Mouse (Mus musculus): ENCODE measurements around the gene Lemd2. TPM values are rescaled to one million over a fixed set of nuclear protein-coding genes. Genes with fewer than 3 reads are reported as not detected.

The Lemd2 gene
- 10 to 100 TPM; 45.3 to 45.7 TPM for total RNA-seq (2021)
- long read RNA-seq, experiment 1, transcript Lemd2-201 (9 exons, 2,627 nt): major isoform, 60 of 85 reads
- long read RNA-seq, experiment 1, partial matches to known transcripts: 3 of 85 reads
- long read RNA-seq, experiment 1, other reads (novel, unspliced or antisense): 22 of 85 reads
- long read RNA-seq, experiment 2, transcript Lemd2-201 (9 exons, 2,627 nt): major isoform, 58 of 83 reads
- long read RNA-seq, experiment 2, partial matches to known transcripts: 3 of 83 reads
- long read RNA-seq, experiment 2, other reads (novel, unspliced or antisense): 21 of 83 reads

DNA sequence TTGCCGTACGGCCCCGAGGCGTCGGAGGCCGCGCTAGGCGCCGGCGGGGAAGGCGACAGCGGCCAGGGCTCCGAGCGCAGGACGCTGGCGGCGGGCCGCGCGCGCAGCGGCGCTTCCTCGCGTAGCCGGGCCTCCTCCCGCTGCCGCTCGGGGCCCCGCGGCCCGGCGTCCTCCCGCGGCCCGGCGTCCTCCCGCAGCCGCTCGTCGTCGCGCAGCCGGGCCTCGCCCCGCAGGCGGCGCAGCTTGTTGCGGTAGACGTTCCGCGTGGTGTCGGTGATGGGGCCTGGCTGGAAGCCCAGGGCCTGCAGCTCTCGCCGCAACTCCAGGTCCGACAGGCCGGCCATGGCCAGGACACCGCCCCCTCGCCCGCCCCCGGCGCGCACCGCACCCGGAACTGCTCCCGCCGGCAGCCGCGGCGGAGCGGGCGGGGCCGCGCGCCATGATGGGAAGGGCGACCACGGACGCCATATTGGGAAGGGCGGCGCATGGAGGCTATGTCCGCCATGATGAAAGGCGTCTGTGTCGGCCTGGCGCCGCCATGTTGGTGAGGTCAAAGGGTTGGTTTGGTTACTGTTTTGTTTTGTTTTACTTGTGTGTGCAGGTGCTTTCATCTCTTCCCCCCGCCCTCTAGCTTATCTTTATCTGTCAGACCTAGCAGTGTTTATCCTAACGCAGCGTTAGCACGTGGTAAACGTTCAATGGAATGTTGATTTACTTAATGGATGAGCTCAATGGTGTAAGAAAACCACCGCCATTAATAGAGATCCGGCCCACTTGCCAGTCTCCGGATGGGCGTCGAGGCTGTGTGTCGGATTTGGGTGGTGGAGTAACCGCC, at the start of gene Lemd2:
TSS of gene Lemd2 (minus strand) at position 395 of the 835 bp plus-strand sequence.
- DNase-seq (ENCODE audit: extremely low spot score in 1 of 2, low spot score in 2 of 2): peak; percentile 96
- intact Hi-C loops (cut with DNase I): loop anchor here (1.0 to 5.0 kb wide), 2 partner anchors 71 to 177 kb away; partner anchors contain the start of genes Bak1 and Uqcc2
- TF ChIP-seq CTCF (IDR thresholded peaks at IDR 0.05): no peak; the same call in 1 of the 2 replicates
- peak within 1 kb of the TSS; percentile 85 for H3K27ac ChIP-seq
- H3K4me3 ChIP-seq: peak within 1 kb of the TSS; percentile 67

DNA sequence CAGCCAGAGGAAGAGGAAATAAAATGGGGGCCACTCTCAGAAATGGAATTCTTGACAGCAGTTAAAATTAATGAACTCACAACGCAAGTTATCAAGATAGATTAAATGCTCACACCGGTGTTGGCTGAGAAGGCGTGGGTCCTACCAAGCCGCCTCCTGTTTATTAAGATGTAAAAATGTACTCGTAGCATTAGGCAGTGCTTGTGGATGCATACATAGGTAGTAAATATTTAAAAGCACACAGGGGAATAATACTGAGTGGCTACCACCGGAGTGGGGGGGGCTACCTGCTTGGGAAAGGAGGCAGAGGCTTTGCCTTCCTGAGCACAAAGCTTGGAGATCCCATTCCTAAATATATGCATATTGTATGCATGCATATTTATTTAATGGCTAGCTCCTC, 46.9 kb upstream of the Lemd2 start:
- no peak for DNase-seq (ENCODE audit: extremely low spot score in 1 of 2, low spot score in 2 of 2)
- H3K27ac ChIP-seq: no peak overlapping the region
- intact Hi-C loops (cut with DNase I): no loop called here
- TF ChIP-seq CTCF (IDR thresholded peaks at IDR 0.05): no peak
- H3K4me3 ChIP-seq: no peak overlapping the region

DNA sequence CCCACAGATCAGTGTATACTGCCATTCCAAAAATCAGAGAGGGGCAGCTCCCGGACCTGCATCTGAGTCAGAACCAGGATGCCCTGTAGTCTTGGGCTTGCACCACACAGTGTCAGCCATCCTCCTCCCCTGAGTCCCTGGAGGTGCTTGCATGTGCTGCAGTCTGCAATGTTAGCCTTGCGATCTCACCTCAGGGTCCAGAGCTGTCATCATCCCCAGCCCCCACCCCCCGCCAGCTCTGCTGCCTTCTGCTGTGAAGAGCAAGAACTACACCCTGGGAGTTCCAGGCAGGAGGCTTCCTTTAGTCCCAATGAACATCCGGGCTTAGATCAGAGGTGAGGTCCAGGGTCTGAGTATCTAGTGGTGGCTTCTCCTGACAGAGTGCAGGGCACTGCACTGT, 46.2 kb upstream of the Lemd2 start:
- intact Hi-C loops (cut with DNase I): no loop called here
- no peak overlapping the region for H3K4me3 ChIP-seq
- TF ChIP-seq CTCF (IDR thresholded peaks at IDR 0.05): peak; percentile 48
- no peak for DNase-seq (ENCODE audit: extremely low spot score in 1 of 2, low spot score in 2 of 2)
- no peak overlapping the region for H3K27ac ChIP-seq

DNA sequence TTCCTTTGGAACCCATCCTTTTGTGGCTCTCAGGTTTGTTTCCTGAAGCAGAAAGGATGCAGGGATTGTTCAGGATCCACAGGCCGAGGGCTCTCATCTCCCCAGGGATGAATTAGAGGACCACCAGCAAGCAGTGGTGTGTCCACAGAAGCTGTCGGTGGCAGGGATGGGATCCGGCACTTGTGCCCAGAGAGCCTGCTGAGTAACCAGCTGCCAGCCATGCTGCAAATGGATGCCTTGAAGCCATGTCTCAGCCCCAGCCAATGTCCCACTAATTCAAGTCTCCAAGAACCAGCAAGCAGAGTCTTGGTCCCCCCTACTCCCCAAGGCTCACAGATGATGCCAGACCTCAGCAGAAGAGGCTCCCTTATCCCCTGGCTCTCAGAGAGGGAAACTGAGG, 44.8 kb upstream of the Lemd2 start:
- intact Hi-C loops (cut with DNase I): loop anchor here (5.0 kb wide), 1 partner anchor 37 kb away; no protein-coding TSS in a partner anchor
- no peak for TF ChIP-seq CTCF (IDR thresholded peaks at IDR 0.05)
- no peak overlapping the region for H3K27ac ChIP-seq
- H3K4me3 ChIP-seq: no peak overlapping the region
- DNase-seq (ENCODE audit: extremely low spot score in 1 of 2, low spot score in 2 of 2): no peak

DNA sequence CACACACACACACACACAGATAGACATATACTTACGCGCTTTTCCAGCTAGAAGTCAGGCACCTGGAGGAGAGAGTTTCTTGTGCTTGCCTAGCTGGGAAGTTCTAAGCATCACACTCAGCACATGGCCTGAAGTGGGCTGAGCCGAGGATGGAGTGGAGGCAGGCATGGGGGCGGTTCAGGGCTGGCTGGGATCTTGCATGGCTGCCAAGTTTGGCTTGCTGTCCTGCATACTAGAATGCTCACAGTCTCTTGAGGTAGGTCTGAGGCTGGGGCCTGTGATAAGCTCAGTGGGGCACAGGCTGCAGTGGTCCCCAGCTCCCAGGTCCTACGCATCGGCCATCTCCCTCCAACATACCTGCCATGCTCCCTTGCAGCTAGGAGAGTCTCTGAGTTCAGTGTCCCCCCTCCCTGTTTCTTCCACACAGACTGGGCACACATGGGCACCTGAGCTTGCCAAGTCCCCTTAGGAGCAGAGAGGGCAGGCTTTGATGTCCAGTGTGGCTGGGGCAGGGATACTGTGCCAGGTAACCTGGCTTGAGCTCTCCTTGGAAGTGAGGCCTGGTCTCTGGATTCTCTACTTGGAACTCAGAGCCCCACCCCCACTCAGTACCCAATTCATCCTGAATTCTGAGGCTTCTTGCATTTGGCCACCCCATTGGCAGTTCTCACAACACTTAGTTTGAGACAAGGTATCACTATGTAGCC, 43.6 kb upstream of the Lemd2 start:
- intact Hi-C loops (cut with DNase I): loop anchor here (5.0 kb wide), 1 partner anchor 36 kb away; no protein-coding TSS in a partner anchor
- TF ChIP-seq CTCF (IDR thresholded peaks at IDR 0.05): no peak
- H3K4me3 ChIP-seq: no peak overlapping the region
- DNase-seq (ENCODE audit: extremely low spot score in 1 of 2, low spot score in 2 of 2): peak; percentile 61 to 86
- H3K27ac ChIP-seq: no peak overlapping the region

DNA sequence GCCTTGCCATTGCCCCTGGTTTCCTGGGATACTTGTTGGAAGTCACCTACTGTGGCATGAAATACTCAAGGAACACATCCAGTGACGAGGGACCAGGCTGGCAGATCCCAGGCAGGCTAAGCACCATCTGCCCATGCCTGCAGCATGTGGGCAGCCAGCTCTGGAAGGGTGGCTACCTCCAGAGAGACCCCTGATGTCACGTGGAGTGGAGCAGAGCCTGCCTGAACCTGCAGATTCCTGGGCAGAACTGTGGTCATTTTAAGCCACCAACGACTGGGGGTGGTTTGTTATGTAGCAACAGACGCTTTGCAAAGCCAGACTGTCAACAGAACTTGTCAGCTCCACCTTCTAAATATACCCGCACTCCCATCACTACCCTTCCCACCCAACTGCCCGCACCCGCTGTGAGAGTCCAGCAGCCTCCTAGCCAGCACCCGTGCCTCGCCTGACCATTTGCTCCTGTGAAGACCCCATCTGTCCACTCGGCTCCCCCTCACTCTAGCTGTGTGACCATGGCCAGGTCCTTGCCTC, 41.6 kb upstream of the Lemd2 start:
- peak in 1 of 2 experiments; percentile 69 for DNase-seq (ENCODE audit: extremely low spot score in 1 of 2, low spot score in 2 of 2)
- no peak overlapping the region for H3K4me3 ChIP-seq
- intact Hi-C loops (cut with DNase I): loop anchor here (1.0 to 5.0 kb wide), 3 partner anchors 15 to 34 kb away; no protein-coding TSS in a partner anchor

DNA sequence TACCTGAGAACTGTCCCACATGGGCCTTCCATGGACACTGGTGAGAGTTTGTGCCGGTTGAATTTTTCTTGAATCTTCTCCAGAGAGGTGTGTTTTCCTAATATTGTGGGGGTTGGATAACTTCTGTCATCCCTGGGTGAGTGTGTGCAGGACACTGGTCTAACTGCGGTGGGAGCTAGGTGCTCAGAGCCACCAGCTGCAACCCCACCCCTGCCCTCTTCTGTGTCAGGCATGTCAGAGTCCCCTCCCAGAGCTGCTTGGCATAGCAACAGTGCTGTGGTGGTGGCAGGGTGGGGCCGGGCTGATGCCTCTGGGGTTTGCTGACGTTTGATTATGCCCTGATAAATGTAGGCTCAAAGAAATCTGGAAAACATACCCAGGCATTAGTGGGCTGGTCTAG, 40.6 kb upstream of the Lemd2 start:
- no peak for DNase-seq (ENCODE audit: extremely low spot score in 1 of 2, low spot score in 2 of 2)

More for the DNA sequence above, 41.6 kb upstream of the Lemd2 start:
- TF ChIP-seq CTCF (IDR thresholded peaks at IDR 0.05): no peak
- no peak overlapping the region for H3K27ac ChIP-seq

DNA sequence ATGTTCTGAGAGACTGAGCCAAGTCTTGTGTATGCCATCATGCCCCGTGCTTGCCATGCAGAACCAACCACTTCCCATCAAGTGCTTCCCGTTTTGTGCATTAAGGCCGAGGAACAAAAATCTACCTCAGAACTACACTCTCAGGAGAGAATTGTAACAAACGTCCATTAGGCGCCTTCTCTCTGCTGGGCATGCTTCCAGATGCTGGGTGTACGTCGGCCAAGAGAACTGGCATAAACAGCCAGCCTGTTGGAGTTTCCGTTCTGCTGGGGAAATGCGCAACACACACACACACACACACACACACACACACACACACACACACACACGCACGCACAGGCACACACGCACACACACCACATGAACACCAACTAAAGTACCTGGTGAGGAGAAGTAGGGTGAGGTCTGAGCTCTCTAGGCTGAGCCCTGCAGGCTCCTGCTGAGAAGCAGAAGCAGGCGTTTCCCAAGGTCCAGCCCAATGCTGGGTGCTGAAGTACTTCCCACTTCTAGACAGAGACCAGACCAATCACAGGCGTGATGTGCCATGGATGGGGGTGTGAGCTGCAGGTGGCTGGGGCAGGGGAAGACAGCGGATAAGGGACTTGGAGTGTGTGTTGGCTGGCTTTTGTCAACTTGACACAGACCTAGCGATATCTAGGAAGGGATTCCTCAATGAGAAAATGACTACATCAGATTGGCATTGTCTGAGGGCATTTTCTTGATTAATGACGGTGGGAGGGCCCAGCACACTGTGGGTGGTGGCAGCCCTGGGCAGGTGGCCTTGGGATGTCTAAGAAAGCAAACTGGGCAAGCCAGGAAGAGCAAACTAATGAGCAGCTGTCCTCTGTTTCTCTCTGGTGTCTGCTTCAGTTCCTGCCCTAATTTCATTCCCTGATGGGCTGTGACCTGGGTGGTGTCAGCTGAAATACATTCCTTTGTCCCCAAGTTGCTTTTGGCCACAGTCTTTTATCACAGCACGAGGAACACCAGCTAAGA, 38.2 kb upstream of the Lemd2 start:
- no peak for TF ChIP-seq CTCF (IDR thresholded peaks at IDR 0.05)
- H3K4me3 ChIP-seq: no peak overlapping the region
- no peak overlapping the region for H3K27ac ChIP-seq
- intact Hi-C loops (cut with DNase I): no loop called here
- DNase-seq (ENCODE audit: extremely low spot score in 1 of 2, low spot score in 2 of 2): peak; percentile 78 to 79

More for the DNA sequence above, 40.6 kb upstream of the Lemd2 start:
- intact Hi-C loops (cut with DNase I): loop anchor here (5.0 kb wide), 1 partner anchor 33 kb away; no protein-coding TSS in a partner anchor
- H3K27ac ChIP-seq: no peak overlapping the region
- no peak for TF ChIP-seq CTCF (IDR thresholded peaks at IDR 0.05)
- no peak overlapping the region for H3K4me3 ChIP-seq

DNA sequence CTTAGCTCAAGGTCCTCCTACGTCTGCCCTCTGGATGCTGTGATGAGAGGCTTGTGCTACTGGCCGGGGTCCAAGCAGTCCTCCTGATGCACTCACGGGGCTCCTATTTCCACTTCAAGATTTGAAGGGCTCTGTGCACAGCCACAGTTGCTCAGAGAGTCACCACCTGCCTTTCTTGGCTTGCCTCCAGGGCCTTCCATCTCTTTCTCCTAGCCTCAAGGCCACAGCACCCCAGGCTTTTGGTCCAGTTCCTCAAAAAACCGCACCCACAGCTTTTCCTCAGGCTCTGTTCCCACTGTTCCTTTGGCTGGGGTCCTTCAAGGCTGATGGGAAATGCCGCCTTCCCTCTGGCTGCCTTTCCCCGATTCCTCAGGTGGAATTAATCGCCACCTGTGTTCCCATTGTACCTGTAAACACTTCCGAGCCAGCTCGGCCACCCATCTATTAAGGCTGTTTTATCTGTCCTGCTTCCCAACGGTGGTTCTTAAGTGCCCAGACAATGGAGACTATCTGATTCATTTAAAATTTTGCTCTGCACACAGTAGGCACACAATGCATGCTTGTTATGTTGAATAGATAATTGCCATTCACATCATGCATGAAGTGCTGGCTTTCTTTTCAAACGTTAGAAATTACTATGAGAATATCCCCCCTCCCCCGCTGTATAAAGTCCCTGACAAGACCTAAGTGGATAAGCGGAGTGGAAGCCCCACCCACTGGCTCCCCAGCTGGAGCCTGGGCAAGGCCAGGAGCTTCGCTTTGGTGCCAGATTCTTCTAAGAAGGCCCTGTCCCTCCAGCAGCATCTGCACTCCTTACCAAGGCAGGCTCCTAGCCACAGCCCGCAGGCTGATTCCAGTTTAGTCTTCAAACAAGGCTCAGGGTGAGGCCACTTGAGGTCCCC, 36.5 kb upstream of the Lemd2 start:
- H3K4me3 ChIP-seq: no peak overlapping the region
- TF ChIP-seq CTCF (IDR thresholded peaks at IDR 0.05): no peak
- H3K27ac ChIP-seq: no peak overlapping the region
- intact Hi-C loops (cut with DNase I): no loop called here
- peak in 1 of 2 experiments; percentile 51 for DNase-seq (ENCODE audit: extremely low spot score in 1 of 2, low spot score in 2 of 2)
